ENCODE assay signal across 13 mouse cellular contexts in genomic region chr3:116892872-116893271, GRCm38 (mm10). TPM values are rescaled to one million over a fixed set of nuclear protein-coding genes. Genes with fewer than 3 reads are reported as not detected.
DNase-seq lines count a peak whose midpoint lies in the region; ATAC-seq lines count a peak whose summit lies in the region.
"Had no signal": no experiment of that assay in that cellular context is flagged by ENCODE, and none has a peak within 500 bp of the region (broad histone marks: within the 10 kb centered on the region; RNA-seq: fewer than 3 reads in every experiment).

No protein-coding gene starts in this region.

- no peaks in the 10 kb centered on the region for H3K36me3 ChIP-seq in embryonic facial prominence, embryonic 15.5 days
- peaks cover 3% of the 10 kb centered on the region; the same call in 1 of the 2 replicates for H3K36me3 ChIP-seq in embryonic facial prominence, embryonic 10.5 days (replicated peaks)
- H3K36me3 ChIP-seq in kidney, embryonic 16.5 days (ENCODE audit: insufficient read depth, low read length) = no peaks in the 10 kb centered on the region
- H3K36me3 ChIP-seq: neural tube, embryonic 13.5 days had no signal

- no peak for DNase-seq in embryonic facial prominence, embryonic 10.5 days (ENCODE audit: low spot score)
- DNase-seq in R1 (ENCODE audit: low read depth, low spot score) = peak; percentile 71
- peak; percentile 28 to 32 for DNase-seq in lung, postnatal 4 days
- no peak for DNase-seq in right cerebral cortex, postnatal 14 days
- DNase-seq in frontal cortex, postnatal 14 days (ENCODE audit: low spot score in 2 of 2) = no peak
- DNase-seq in cerebellum, adult 11-12 months = no peak
- DNase-seq: B cell, adult 2 months; cerebellum, adult 18-20 months; heart, postnatal 10 days had no signal

- no peak overlapping the region for H3K27ac ChIP-seq in embryonic facial prominence, embryonic 15.5 days (replicated peaks)
- no peak overlapping the region for H3K27ac ChIP-seq in embryonic facial prominence, embryonic 10.5 days (replicated peaks)
- no peak overlapping the region for H3K27ac ChIP-seq in kidney, embryonic 16.5 days (ENCODE audit: low read length)
- H3K27ac ChIP-seq: macrophage; neural tube, embryonic 13.5 days had no signal

- ATAC-seq in embryonic facial prominence, embryonic 15.5 days (ENCODE audit: insufficient number of reproducible peaks, low FRiP score, low TSS enrichment, low read depth) = peak; percentile 43; the same call in 1 of the 2 replicates
- peak; percentile 79; the same call in 1 of the 2 replicates for ATAC-seq in kidney, embryonic 16.5 days (ENCODE audit: low FRiP score, low TSS enrichment)

- no peak overlapping the region for H3K9ac ChIP-seq in embryonic facial prominence, embryonic 15.5 days
- H3K9ac ChIP-seq in kidney, embryonic 16.5 days (replicated peaks; ENCODE audit: low read length) = no peak overlapping the region
- H3K9ac ChIP-seq: neural tube, embryonic 13.5 days had no signal

- H3K9me3 ChIP-seq in embryonic facial prominence, embryonic 15.5 days (replicated peaks) = no peaks in the 10 kb centered on the region
- no peaks in the 10 kb centered on the region for H3K9me3 ChIP-seq in embryonic facial prominence, embryonic 10.5 days
- H3K9me3 ChIP-seq in kidney, embryonic 16.5 days (ENCODE audit: low read length) = no peaks in the 10 kb centered on the region
- H3K9me3 ChIP-seq: neural tube, embryonic 13.5 days had no signal

- WGBS in embryonic facial prominence, embryonic 15.5 days = 68% methylated on average over 9 of the region's 9 CpGs
- 88% methylated on average over 9 of the region's 9 CpGs for WGBS in embryonic facial prominence, embryonic 10.5 days
- WGBS in kidney, embryonic 16.5 days = 75% methylated on average over 9 of the region's 9 CpGs

- H3K4me3 ChIP-seq in embryonic facial prominence, embryonic 15.5 days (replicated peaks) = no peak overlapping the region
- no peak overlapping the region for H3K4me3 ChIP-seq in embryonic facial prominence, embryonic 10.5 days
- H3K4me3 ChIP-seq in kidney, embryonic 16.5 days (ENCODE audit: low read length) = no peak overlapping the region
- H3K4me3 ChIP-seq: neural tube, embryonic 13.5 days had no signal

- H3K27me3 ChIP-seq in embryonic facial prominence, embryonic 15.5 days = no peaks in the 10 kb centered on the region
- no peaks in the 10 kb centered on the region for H3K27me3 ChIP-seq in embryonic facial prominence, embryonic 10.5 days (replicated peaks; ENCODE audit: low read depth, poor library complexity, severe bottlenecking)
- no peaks in the 10 kb centered on the region for H3K27me3 ChIP-seq in kidney, embryonic 16.5 days (ENCODE audit: insufficient read depth, low read length)
- H3K27me3 ChIP-seq: neural tube, embryonic 13.5 days had no signal

- no peaks in the 10 kb centered on the region for H3K4me1 ChIP-seq in embryonic facial prominence, embryonic 15.5 days
- H3K4me1 ChIP-seq in embryonic facial prominence, embryonic 10.5 days = 0 out of 2 replicates have a peak, but pooled peaks cover 5% of the 10 kb centered on the region
- no peaks in the 10 kb centered on the region for H3K4me1 ChIP-seq in kidney, embryonic 16.5 days (ENCODE audit: insufficient read depth, low read length)
- H3K4me1 ChIP-seq: neural tube, embryonic 13.5 days had no signal

- no peak overlapping the region for H3K4me2 ChIP-seq in embryonic facial prominence, embryonic 15.5 days (replicated peaks)
- H3K4me2 ChIP-seq in kidney, embryonic 16.5 days (replicated peaks; ENCODE audit: low read depth, low read length) = no peak overlapping the region
- H3K4me2 ChIP-seq: neural tube, embryonic 13.5 days had no signal

RNA-seq across cellular contexts. Expression of gene Frrs1, which starts 33.6 kb away (rescaled TPM):
- polyA plus RNA-seq in embryonic facial prominence, embryonic 15.5 days (2015; fragmentation: Nextera tagmentation; extraction: Ambion mirVana) = 16.9 and 18.9 TPM in 2 replicates
- polyA plus RNA-seq in embryonic facial prominence, embryonic 10.5 days (2016; fragmentation: Nextera tagmentation; extraction: Ambion mirVana) = 13.8 and 15.1 TPM in 2 replicates
- polyA plus RNA-seq in kidney, embryonic 16.5 days (2015; fragmentation: Nextera tagmentation; extraction: Ambion mirVana) = 22.4 and 28.1 TPM in 2 replicates

Comparison
In these comparisons a context has a peak if more than half of its experiments do, and no peak if none do; other contexts are left out.
1. DNase-seq: peak in R1 (single experiment) and lung, postnatal 4 days (2 of 2); none in embryonic facial prominence, embryonic 10.5 days (single experiment), right cerebral cortex, postnatal 14 days (single experiment), frontal cortex, postnatal 14 days (0 of 2) and cerebellum, adult 11-12 months (single experiment).